Mouse (Mus musculus): ENCODE data around the gene Paics.
"Not testable (repeated sequence)": the region's sequence is repeated elsewhere in the genome, so short reads cannot be mapped to it uniquely, and the experiment has no call there.

Gene Paics

DNA sequence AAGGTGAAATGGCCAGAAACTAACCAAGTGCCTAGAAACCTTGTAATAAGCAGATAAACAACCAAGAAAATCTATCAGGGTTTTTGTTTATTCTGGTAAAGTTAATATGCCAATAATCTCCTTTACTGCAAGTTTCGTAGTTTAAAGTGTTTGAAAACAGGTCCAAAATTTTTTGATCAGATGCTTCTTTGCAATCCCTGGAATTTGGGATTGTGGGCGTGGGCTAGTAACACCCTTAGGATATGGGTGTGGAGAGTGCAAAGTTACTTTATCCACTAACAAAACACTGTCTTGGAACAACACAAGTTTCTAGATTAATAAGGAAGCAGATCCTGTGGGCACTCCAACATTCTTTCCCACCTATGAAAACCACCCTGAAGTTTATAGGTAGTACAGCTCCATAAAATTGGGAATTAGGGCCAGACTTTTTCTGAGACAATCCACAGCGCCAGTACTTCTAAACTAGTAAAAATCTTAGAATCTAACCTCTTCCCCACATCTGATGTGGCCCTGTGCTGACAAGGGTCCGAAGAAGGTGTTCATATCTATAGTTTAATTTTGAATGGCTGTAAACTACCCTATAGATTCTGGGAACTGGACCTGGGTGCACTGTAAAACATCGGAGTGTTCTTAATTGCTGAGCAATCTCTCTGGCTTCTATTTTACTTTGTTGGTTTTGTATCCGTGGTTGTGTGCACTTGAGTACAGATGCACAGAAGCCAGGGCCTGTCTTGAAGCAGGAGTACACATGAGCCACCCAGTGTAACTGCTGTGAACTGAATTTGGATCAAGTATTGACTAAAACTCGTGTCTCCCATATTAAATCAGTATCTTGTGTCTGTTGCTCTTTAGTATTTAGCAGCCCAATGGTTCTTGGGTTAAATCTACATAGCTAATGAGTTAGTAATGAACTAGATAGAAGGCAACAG, 1.3 kb downstream of the Paics start:
- DNase-seq (ENCODE audit: low read depth, low spot score), result no peak

DNA sequence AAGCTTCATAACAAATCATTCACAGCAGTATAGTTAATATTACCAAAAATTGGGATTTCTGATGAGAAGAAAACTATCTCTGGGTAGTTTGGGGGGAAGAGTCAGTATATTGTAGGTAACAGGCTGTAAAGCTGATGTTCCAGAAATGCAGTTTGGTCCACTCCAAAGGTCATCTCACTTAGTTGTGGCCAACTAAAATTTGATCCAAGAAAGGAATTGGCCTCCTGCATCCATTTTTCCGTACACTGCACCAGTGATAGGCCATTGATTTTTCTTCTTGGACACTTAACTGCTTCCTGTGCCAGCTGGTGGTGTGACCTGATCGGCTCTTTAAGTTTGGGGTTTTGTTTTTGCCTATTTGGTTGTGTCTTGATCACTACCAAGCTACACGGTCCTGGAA, 2.7 kb downstream of the Paics start:
- no peak for DNase-seq (ENCODE audit: low read depth, low spot score)

DNA sequence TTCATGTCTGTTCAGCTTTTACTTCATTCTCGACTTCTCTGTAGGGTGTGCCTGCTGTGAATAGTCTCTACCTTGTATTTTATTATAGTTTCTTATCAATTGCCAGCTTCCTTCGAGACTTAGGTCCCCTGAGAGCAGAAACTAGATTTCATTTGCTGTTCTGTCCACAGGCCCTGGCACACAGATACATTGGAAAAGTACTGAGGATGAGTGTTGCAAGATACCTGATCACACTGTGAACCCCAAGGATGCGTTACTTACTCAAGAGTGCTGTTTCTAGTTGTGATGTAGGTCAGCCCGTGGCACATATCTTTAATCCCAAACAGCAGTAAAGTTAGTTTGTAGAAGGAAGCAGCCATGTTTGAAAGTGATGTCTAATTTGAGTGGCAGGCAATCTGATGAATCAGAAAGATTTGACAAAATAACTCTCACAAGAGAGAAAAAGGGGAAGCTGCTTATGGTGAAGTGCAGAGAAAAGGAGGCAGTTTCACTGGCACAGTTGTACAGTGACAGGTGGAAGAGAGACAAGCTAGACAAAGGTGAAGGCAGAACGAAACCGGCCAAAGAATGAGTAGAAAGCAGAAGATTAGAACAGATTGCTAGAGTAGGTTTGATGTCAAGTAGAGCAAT, 3.3 kb downstream of the Paics start:
- DNase-seq (ENCODE audit: low read depth, low spot score), result no peak

DNA sequence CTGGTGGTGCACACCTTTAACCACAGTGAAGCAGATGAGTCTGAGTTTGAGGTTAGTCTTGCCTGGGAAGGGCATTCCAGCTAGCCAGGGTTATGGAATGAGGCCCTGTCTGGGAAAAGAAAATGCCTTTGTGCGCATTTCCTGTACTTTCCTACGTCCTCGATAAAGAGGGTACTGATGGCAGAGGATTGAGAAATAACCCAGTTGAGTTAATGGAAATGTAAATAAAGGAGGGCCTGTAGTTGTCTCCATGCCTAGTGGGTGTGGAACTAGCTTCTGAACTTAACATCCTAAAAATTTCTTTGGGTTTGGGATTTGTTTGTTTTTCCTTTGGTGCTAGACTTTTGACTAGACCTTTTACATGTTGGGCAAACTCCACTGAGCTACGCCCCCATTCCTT, 4.4 kb downstream of the Paics start:
- DNase-seq (ENCODE audit: low read depth, low spot score), result no peak

DNA sequence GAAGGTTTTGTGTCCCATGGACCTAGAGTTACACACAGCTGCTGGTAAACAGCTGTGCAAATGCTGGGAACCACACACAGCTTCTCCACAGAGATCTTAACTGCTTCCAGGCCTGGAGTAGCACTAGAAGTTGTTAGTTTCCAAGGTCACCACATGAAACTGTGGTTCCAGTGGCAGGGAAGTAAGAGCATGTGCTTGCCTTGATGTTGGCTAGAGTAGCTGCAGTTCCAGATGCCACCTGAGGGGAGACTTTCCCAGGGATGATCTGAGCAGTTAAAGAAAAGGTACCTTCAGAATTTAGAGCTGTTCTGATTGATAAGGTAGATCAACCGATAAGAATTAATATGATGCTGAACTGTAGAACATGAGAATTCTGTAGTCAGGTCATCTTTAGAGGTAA, 6.8 kb downstream of the Paics start:
- no peak for DNase-seq (ENCODE audit: low read depth, low spot score)

DNA sequence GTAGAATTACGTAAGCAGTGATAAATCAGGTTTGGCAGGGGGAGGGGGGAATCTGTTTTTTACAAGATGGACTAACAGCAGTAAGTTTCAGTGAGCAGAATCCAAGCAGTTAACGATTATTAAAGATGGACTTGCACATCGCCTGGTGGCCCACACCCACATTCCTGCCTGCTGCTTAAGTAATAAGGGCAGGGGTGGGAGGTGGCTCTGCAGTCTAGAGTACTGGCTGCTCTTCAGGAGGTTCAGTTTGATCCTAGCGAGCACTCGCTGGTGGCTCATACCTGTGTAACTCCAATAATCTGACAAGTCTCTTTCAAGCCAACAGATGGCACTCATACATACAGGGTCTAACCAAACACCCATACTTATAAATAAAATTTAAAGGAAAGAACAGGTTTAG, 8.5 kb downstream of the Paics start:
- no peak for DNase-seq (ENCODE audit: low read depth, low spot score)

DNA sequence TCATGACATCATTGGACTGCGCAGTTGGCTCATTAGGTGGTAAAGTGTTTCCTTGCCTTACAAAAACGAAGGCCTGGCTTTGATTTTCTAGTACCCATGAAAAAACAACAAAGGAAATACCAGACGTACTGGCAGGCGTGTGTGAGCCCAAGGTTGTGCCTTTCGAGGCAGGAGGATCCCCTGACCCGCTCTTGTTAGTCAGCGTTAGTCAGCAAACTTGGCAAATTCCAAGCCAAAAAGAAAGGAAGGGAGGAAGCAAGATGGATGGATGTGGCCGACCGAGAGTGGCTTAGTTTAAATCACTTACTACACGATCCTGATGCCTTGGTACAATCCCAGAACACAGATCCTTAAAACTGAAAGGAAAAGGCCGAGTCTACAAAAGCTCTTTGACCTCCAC, 11.4 kb downstream of the Paics start:
- DNase-seq (ENCODE audit: low read depth, low spot score), result no peak

DNA sequence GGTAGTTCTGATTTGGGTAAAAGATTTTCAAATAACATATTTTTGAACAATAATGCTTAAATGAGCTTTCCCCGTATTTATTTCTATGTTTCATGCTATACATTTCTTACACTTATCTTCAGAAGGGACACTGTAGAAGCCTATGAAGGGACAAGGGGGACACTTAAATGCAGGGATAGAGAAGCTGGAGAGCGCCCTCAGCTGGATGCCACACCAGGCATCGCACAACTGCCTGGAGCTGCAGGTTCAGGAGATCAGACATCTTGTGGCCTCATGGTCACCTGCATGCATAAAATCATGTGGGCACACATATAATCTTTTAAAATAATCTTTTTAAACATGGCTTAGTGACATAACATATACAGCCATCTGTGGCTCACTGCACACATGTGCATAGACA, 13.5 kb downstream of the Paics start:
- no peak for DNase-seq (ENCODE audit: low read depth, low spot score)

DNA sequence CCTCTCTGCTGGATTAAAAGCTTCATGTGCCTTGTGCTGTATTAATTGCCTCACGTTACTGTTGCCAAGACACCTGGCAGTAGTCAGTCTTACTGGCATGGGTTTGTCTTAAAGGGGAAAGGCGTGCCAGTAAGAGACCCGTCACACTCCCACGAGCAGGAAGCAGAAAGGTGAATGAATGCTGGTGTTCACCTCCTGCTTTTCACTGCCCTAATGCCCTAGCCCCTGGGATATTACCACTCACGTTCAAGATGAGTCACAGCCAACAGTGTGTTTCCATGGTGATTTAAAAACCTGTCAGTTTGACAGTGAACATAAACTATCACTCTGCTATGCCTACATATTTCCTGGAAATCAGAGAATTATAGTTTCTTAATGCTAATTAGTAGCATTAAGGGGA, 18.1 kb downstream of the Paics start:
- no peak for DNase-seq (ENCODE audit: low read depth, low spot score)

DNA sequence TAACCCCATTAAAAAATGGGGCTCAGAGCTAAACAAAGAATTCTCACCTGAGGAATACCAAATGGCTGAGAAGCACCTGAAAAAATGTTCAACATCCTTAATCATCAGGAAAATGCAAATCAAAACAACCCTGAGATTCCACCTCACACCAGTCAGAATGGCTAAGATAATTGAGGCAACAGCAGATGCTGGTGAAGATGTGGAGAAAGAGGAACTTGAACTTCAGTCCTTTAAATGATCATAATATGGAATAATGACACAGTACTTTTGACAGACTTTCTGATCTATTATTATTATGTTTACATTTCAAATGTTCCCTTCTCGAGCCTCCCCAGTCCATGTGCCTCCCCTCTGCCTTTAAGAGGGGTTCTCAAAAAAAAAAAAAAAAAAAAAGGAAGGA, 20.0 kb downstream of the Paics start:
- not testable (repeated sequence) for DNase-seq (ENCODE audit: low read depth, low spot score)

DNA sequence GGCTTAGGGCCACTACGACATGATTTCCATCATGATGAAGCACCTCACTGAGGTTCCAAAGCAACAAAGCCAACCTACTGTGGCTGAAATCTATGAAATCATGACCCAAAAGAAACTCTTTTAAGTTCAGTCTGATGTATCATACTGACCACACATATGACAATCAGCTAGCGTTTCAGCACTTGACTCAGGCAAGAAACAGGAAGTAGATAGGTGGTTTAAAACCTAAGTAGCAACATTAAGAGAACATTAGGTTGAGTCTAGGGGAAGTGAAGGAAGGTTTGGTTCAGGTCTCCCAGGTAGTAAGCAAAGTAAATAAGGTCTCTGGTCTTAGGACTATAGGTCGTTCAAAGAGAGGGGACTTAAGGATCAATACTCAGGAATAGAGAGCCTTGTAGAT, 22.4 kb downstream of the Paics start:
- DNase-seq (ENCODE audit: low read depth, low spot score), result no peak

DNA sequence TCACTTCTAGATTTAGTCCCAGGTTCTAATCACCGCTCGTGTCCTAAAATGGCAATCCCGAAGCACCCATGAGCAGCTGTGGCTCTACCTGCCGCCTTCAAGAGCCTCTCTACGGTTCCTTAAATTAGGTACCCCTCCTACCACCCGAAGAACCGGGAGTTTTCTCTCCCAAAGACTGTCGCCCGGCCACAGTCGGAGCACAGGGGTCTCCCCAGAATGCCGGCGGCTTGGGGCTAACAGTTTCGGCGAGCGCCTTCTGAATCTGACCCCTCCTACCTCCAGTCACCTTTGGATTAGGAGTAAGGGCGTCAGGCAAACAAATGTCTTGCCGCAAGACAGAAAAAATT, 23.1 kb downstream of the Paics start:
- DNase-seq (ENCODE audit: low read depth, low spot score), result no peak

DNA sequence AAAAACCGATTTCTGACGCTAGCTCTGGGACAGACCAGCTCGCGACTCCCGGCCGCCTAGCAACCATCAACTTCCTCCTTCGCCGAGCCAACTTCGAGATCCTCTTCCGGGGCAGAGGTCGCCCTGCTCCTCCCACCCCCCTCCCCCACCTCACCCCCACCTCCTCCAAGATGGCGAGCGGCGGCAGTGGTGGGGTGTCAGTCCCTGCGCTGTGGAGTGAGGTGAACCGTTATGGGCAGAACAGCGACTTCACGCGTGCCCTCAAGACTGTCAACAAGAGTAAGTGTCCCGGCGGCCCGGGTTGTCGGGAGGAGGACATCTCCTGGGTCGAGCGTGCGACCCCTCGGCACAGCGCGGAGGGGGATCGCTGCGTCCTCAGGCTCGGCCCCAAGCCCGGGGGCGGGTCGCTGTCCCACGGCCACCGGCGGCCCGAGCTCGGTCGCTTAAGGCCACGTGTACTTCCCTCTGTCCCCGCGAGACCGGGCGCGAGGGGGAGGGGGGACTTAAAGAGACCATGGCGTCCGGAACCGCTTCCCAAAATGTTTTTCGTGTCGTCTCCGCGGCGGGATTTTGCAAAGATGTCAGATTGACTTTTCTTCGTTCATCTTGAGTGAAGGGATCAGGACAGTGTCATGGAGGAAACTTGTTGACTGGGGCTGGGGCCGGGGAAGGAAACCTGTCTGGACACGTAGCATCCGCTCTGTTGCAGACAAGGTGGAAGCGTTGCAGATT, 23.6 kb downstream of the Paics start, which contains the start of gene Srp72:
TSS of gene Srp72 (plus strand) at position 130 of the 732 bp plus-strand sequence.
- DNase-seq (ENCODE audit: low read depth, low spot score), result peak; percentile 84

DNA sequence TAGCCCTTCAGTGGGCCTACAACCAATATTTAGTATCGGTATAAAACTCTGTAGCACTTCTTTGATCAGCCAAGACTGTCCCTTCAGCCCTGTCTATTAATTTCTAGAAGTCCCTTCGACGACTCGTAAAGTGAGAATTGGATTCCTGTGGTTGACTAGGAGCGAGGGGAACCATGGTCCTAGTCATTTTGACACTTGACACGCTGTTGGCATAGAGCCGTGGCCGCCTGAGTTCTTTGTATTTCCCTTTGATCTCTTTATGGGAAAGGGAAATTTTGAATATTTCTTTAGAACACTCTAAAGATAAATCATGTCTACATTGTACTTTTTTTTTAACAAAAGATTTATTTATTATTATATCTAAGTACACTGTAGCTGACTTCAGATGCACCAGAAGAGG, 24.6 kb downstream of the Paics start:
- DNase-seq (ENCODE audit: low read depth, low spot score), result no peak

DNA sequence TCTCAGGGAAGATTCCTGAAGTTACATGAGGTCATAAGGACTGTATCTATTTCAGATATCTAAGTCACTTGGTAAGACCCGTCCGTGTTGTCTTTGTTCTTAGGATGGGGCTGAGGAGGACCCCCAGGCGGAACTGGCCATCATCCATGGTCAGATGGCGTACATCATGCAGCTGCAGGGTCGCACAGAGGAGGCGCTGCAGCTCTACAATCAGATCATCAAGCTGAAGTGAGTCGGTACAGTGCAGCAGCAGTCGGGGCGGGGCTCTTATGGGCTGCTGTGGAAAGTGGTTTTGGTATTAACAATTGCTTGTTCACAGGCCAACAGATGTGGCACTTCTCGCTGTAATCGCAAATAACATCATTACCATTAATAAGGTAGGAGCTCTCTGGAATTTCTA, 32.9 kb downstream of the Paics start:
- no peak for DNase-seq (ENCODE audit: low read depth, low spot score)

DNA sequence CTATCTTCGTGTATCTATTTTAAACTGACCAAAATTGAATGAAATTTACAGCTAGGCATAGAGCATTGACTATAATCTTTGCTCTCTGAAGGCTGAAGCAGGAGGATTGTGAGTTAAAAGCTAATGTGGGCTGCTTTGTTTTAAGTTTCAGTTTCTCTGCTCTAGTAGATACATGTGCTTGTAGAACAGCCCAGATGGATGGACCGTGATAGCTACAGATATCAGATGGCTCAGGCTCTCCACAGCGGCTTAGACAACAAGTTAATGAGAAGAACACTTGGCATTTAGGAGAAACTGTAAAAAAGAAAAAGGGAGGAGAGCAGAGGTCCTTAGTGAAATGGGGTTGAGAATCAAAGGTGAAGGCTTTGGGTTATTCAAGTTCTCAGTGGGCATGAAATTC, 39.7 kb downstream of the Paics start:
- no peak for DNase-seq (ENCODE audit: low read depth, low spot score)

DNA sequence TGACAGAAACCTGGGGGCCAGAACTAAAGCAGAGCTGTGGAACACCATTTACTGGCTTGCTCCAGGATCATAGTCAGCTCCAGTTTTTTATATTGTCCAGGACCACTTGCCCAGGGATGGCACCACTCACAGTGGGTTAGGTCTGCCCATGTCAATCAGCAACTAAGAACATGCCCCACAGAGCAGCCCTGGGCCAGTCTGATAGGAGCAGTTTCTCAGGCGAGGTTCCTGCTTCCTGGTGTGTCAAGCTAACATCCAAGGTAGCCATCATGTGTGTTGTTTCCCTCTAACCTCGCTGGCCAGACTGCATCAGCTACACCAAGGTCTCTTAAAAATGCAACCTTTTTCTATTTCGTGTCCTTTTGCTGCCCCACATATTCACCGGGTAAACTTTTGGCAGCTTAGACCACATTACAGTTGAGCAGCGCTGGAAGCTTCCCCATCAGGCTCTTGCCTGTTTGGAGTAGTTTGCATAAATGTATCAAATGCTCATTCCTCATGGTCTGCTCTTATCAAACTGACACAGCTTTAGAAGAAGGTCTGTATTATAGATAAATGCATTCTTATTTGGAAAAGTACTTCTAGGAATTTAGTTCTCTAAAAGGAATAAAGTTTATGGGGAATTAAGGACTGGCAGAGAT, 42.2 kb downstream of the Paics start:
- DNase-seq (ENCODE audit: low read depth, low spot score), result no peak

DNA sequence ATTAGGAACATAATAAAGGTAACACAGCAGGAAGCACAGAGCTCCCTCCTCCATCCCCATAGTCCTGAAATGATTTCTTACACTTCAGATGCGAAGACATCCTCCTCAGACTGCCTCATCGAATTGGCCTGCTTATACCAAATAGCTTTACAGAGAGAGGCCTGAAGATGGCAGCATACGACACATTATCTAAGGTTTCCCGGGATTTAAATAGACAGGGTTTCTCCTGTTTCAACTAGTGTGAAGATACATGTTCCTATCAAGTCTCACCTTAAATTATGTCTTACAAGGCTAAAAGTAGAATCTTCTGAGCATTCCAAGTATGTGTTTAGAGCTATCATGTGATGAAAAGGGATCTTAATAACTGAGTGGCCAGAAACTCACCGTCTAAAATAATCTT, 47.3 kb downstream of the Paics start:
- peak; percentile 69 for DNase-seq (ENCODE audit: low read depth, low spot score)

DNA sequence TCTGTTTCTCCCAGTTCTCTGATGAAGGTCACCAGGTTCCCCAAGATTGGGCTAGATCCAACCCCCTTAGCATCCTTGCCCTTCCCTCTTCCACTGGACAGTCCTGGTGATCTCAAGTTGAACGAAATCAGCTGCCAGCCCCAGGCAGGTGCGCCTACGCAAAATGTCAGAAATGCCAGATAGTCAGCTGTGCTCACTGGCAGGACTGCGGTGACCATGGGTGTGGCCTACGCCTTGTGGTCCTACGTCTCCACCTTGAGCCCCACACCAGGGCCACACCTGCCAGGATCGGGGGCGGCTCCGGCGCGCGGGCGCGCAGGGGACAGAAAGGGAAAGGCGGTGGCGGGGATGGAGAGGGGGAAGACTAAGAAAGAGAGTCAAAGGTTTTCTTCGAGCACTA, 50.1 kb downstream of the Paics start:
- no peak for DNase-seq (ENCODE audit: low read depth, low spot score)

DNA sequence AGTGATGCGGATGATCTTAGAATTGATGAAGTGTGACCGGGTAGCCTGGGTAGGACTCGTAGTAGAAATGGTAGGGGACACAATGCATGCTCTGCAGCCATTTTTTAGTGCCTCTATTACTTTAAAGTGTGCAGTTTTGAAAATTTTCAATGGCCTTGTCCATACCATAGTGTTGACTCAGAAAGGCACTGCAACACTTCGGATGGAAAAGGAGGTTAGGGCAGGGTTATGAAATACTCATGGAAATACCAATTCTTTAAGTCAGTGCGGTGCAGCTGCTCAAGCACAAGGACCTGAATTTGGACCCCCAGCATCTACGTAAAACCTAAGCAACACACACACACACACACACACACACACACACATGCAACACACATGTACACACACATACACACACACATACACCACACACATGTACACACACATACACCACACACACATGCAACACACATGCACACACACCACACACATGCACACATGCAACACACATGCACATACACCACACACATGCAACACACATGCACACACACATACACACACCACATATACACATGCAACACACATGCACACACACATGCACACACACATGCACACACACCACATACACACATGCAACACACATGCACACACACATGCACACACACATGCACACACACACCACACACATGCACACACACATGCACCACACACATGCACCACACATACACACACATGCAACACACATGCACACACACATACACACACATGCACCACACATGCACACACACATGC, 53.1 kb downstream of the Paics start, which contains the start of gene Arl9:
TSS of gene Arl9 (plus strand) at position 5 of the 771 bp plus-strand sequence.
- no peak for DNase-seq (ENCODE audit: low read depth, low spot score)

DNA sequence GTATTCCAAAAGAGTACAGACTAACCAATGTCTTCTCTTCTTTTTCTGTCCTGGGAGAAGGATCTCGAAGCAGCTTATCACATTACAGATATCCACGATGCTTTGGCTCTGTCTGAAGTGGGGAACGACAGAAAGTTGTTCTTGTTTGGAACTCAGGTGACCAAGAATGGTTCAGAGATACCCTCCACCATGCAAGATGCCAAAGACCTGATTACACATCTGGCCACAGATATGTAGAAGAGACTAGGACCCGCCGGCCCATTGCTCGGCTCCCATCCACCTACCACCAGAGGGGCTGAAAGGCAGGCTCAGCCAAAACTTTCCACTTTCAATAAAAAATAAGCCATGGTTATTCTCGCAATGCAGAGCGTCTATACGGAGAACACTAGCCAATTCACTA, 59.2 kb downstream of the Paics start:
- DNase-seq (ENCODE audit: low read depth, low spot score), result no peak
